Mouse (Mus musculus): ENCODE results near the gene Tceal5.

GRCm38 (mm10) chrX:136172118-136172551 lies 31.5 kb downstream of the Tceal5 start, which contains the start of gene Tceal8:
- no peak for TF ChIP-seq CTCF (conservative IDR thresholded peaks at IDR 0.05; ENCODE audit: low read length)
- no peak for TF ChIP-seq POU5F1 (IDR thresholded peaks at IDR 0.05; ENCODE audit: borderline replicate concordance, low read length)
- TF ChIP-seq NANOG (IDR thresholded peaks at IDR 0.05; ENCODE audit: borderline replicate concordance, low read length), result no peak

All from E14TG2a.4 (cell line).